Mouse (Mus musculus): ENCODE measurements around the gene Zfx. TPM values are rescaled to one million over a fixed set of nuclear protein-coding genes. Genes with fewer than 3 reads are reported as not detected.

Zfx gene
- polyA plus RNA-seq (2021) = 22.4 TPM

GRCm38 (mm10) chrX:94123059-94123839, at the start of gene Zfx:
Gene Zfx (minus strand): TSS chrX:94123702.
- DNase-seq (ENCODE audit: low read depth, low spot score) (no peak), ATAC-seq (peak; percentile 56)
- CTCF ChIA-PET = interaction anchor here (1.4 kb wide), 1 partner anchor 80 kb away, joined by 3 read pairs; no protein-coding TSS in a partner anchor
- H3K27me3 ChIP-seq = no peaks in the 10 kb centered on the region
- POLR2A ChIA-PET = interaction anchor here (0.7 to 1.5 kb wide), 7 partner anchors 10 to 77 kb away, joined by 3 to 9 read pairs (median 4); no protein-coding TSS in a partner anchor
- no peak for TF ChIP-seq CTCF (IDR thresholded peaks at IDR 0.05)
- in situ Hi-C loops (cut with MboI; ENCODE audit: low pct_unique_long_range_greater_than_20kb) = no loop called here

GRCm38 (mm10) chrX:94169348-94169747, 45.8 kb upstream of the Zfx start:
- in situ Hi-C loops (cut with MboI; ENCODE audit: low pct_unique_long_range_greater_than_20kb) = no loop called here
- POLR2A ChIA-PET = no interaction called here
- DNase-seq (ENCODE audit: low read depth, low spot score) (no peak), ATAC-seq (peak; percentile 79)
- CTCF ChIA-PET = no interaction called here
- H3K27me3 ChIP-seq = no peaks in the 10 kb centered on the region
- TF ChIP-seq CTCF (IDR thresholded peaks at IDR 0.05) = no peak

- in situ Hi-C loops (cut with MboI; ENCODE audit: low pct_unique_long_range_greater_than_20kb) = no loop called here
- no peak for TF ChIP-seq CTCF (IDR thresholded peaks at IDR 0.05)
- CTCF ChIA-PET = no interaction called here
- ATAC-seq = peak; percentile 96
- POLR2A ChIA-PET = no interaction called here
- H3K27me3 ChIP-seq = peaks cover 4% of the 10 kb centered on the region
- no peak for DNase-seq (ENCODE audit: low read depth, low spot score)
These were observed 28.8 kb upstream of the Zfx start for GRCm38 (mm10) chrX:94152251-94152830.

- in situ Hi-C loops (cut with MboI; ENCODE audit: low pct_unique_long_range_greater_than_20kb) = no loop called here
- TF ChIP-seq CTCF (IDR thresholded peaks at IDR 0.05) = no peak
- ATAC-seq (no peak), DNase-seq (ENCODE audit: low read depth, low spot score) (no peak)
- ChIA-PET POLR2A (no interaction called here), CTCF (no interaction called here)
- H3K27me3 ChIP-seq = no peaks in the 10 kb centered on the region
These were observed 27.0 kb upstream of the Zfx start for GRCm38 (mm10) chrX:94150471-94150870.

GRCm38 (mm10) chrX:94142004-94142771, 18.7 kb upstream of the Zfx start:
- POLR2A ChIA-PET = interaction anchor here (0.6 kb wide), 2 partner anchors 80 to 99 kb away, joined by 3 to 10 read pairs; no protein-coding TSS in a partner anchor
- ATAC-seq = no peak
- no peak for TF ChIP-seq CTCF (IDR thresholded peaks at IDR 0.05)
- no peaks in the 10 kb centered on the region for H3K27me3 ChIP-seq
- no peak for DNase-seq (ENCODE audit: low read depth, low spot score)
- CTCF ChIA-PET = interaction anchor here (1.5 kb wide), 1 partner anchor 10 kb away, joined by 4 read pairs; no protein-coding TSS in a partner anchor
- in situ Hi-C loops (cut with MboI; ENCODE audit: low pct_unique_long_range_greater_than_20kb) = no loop called here

GRCm38 (mm10) chrX:94140080-94140479, 16.6 kb upstream of the Zfx start:
- POLR2A ChIA-PET = no interaction called here
- CTCF ChIA-PET = interaction anchor here (1.0 kb wide), 1 partner anchor 9 kb away, joined by 3 read pairs; no protein-coding TSS in a partner anchor
- TF ChIP-seq CTCF (IDR thresholded peaks at IDR 0.05) = no peak
- in situ Hi-C loops (cut with MboI; ENCODE audit: low pct_unique_long_range_greater_than_20kb) = no loop called here
- H3K27me3 ChIP-seq = no peaks in the 10 kb centered on the region
- DNase-seq (ENCODE audit: low read depth, low spot score) = no peak
- no peak for ATAC-seq

- CTCF ChIA-PET = no interaction called here
These were observed 14.8 kb upstream of the Zfx start for GRCm38 (mm10) chrX:94138256-94138655.

GRCm38 (mm10) chrX:94135084-94135483, 11.6 kb upstream of the Zfx start:
- ChIA-PET POLR2A (no interaction called here), CTCF (no interaction called here)
- in situ Hi-C loops (cut with MboI; ENCODE audit: low pct_unique_long_range_greater_than_20kb) = no loop called here
- no peak for DNase-seq (ENCODE audit: low read depth, low spot score)
- H3K27me3 ChIP-seq = no peaks in the 10 kb centered on the region
- no peak for TF ChIP-seq CTCF (IDR thresholded peaks at IDR 0.05)
- ATAC-seq = no peak

More at GRCm38 (mm10) chrX:94138256-94138655, 14.8 kb upstream of the Zfx start:
- no peak for DNase-seq (ENCODE audit: low read depth, low spot score)
- POLR2A ChIA-PET = no interaction called here
- no peaks in the 10 kb centered on the region for H3K27me3 ChIP-seq
- TF ChIP-seq CTCF (IDR thresholded peaks at IDR 0.05) = no peak
- in situ Hi-C loops (cut with MboI; ENCODE audit: low pct_unique_long_range_greater_than_20kb) = no loop called here
- ATAC-seq = no peak

GRCm38 (mm10) chrX:94133551-94133950, 10.0 kb upstream of the Zfx start:
- in situ Hi-C loops (cut with MboI; ENCODE audit: low pct_unique_long_range_greater_than_20kb) = no loop called here

GRCm38 (mm10) chrX:94132239-94132638, 8.7 kb upstream of the Zfx start:
- no peak for DNase-seq (ENCODE audit: low read depth, low spot score)
- ChIA-PET CTCF (interaction anchor here (0.7 kb wide), 1 partner anchor 11 kb away, joined by 4 read pairs; no protein-coding TSS in a partner anchor), POLR2A (no interaction called here)
- no peak for TF ChIP-seq CTCF (IDR thresholded peaks at IDR 0.05)
- no peaks in the 10 kb centered on the region for H3K27me3 ChIP-seq
- in situ Hi-C loops (cut with MboI; ENCODE audit: low pct_unique_long_range_greater_than_20kb) = no loop called here
- ATAC-seq = no peak

More at GRCm38 (mm10) chrX:94133551-94133950, 10.0 kb upstream of the Zfx start:
- no peaks in the 10 kb centered on the region for H3K27me3 ChIP-seq
- ATAC-seq (no peak), DNase-seq (ENCODE audit: low read depth, low spot score) (no peak)
- CTCF ChIA-PET = no interaction called here
- POLR2A ChIA-PET = no interaction called here
- TF ChIP-seq CTCF (IDR thresholded peaks at IDR 0.05) = no peak
